Mouse (Mus musculus): ENCODE results near the gene P2rx1. TPM values are rescaled to one million over a fixed set of nuclear protein-coding genes. Genes with fewer than 3 reads are reported as not detected.

Gene P2rx1
- polyA plus RNA-seq, 1 experiment, result 0.40 TPM

DNA sequence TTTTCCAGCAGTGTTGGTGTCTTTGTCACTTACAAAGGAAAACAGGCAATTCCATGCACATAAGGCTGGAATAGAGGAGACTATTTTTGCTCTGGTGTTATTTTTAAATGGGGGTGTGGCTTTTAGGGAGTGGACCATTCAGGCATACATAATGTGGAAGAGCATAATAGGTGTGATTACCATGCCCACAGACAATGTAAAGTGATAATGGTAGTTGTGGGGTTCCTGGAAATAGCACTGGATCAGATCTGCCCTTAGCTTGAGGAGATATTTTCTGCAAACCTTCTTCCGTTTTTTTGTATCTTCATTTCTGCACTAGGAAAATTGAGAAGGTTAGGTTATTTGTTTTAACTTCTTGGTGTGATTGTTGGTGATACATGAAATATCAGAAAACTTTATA is 53.9 kb downstream of the P2rx1 start:
- H3K4me1 ChIP-seq (ENCODE audit: control insufficient read depth, insufficient read depth, insufficient read length, low read length), result no peaks in the 10 kb centered on the region
- no peak overlapping the region for H3K27ac ChIP-seq (replicated peaks; ENCODE audit: low read depth, low read length)
- H3K4me3 ChIP-seq (ENCODE audit: insufficient read depth, low read depth, low read length), result no peak overlapping the region

DNA sequence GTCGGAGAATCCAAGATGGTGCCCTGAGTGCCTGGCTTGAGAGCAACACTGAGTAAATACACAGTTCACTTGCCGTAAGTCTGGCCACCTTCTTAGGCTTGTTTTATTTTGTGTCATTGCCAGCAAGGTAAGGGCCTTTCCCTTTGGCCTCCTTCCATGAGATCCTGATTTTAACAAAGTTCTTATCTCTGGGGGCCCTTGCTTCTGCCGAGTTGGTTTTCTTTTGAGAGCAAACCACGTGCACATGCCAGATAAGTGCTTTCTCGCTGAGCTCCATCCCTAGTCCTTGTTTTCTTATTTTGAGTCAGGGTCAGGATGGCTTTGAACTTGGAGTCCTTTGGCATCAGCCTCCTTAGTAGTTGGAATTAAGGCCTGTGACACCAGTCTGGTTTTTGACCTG is 58.8 kb downstream of the P2rx1 start:
- no peak overlapping the region for H3K27ac ChIP-seq (replicated peaks; ENCODE audit: low read depth, low read length)
- H3K4me1 ChIP-seq (ENCODE audit: control insufficient read depth, insufficient read depth, insufficient read length, low read length), result no peaks in the 10 kb centered on the region

GRCm38 (mm10) chr11:73059630-73060029 is 60.7 kb downstream of the P2rx1 start:
- H3K27ac ChIP-seq (replicated peaks; ENCODE audit: low read depth, low read length), result no peak overlapping the region
- no peaks in the 10 kb centered on the region for H3K4me1 ChIP-seq (ENCODE audit: control insufficient read depth, insufficient read depth, insufficient read length, low read length)
- H3K4me3 ChIP-seq (ENCODE audit: insufficient read depth, low read depth, low read length), result no peak overlapping the region

More for the DNA sequence above, 58.8 kb downstream of the P2rx1 start:
- no peak overlapping the region for H3K4me3 ChIP-seq (ENCODE audit: insufficient read depth, low read depth, low read length)

DNA sequence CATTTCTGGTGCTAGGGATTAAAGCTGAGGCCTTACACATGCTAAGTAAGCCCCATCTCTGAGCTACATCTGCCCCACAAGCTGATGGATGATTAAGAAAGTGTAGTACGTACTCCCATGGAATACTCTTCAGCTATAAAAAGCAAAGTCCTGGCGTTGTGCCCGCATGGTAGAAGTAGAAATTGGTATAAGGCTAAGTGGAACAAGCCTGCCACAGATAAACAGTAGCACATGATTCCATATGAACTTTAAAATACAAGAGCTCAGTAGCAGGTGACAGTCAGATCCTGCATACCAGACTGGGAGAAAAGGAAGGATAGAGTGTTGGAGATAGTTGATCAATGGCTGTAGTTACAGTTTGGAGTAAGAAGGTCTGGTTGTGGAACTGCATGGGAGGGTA is 62.5 kb downstream of the P2rx1 start:
- no peak overlapping the region for H3K27ac ChIP-seq (replicated peaks; ENCODE audit: low read depth, low read length)
- no peaks in the 10 kb centered on the region for H3K4me1 ChIP-seq (ENCODE audit: control insufficient read depth, insufficient read depth, insufficient read length, low read length)
- no peak overlapping the region for H3K4me3 ChIP-seq (ENCODE audit: insufficient read depth, low read depth, low read length)

Other genes with a start within 250 kb of the P2rx1 start
- gene Cyb5d2, start 203.0 kb upstream of the P2rx1 start, polyA plus RNA-seq (2012; ENCODE audit: insufficient read depth, insufficient read length, missing spikeins), result 17.2 and 18.7 TPM in 2 replicates
- gene Zzef1, start 202.9 kb upstream of the P2rx1 start, polyA plus RNA-seq (2012; ENCODE audit: insufficient read depth, insufficient read length, missing spikeins), result 7.5 and 8.8 TPM in 2 replicates
- gene Atp2a3, start 37.9 kb upstream of the P2rx1 start, polyA plus RNA-seq (2012; ENCODE audit: insufficient read depth, insufficient read length, missing spikeins), result 2.6 and 4.3 TPM in 2 replicates
- gene Camkk1, start 19.9 kb downstream of the P2rx1 start, polyA plus RNA-seq (2012; ENCODE audit: insufficient read depth, insufficient read length, missing spikeins), result not detected in 2 replicates
- 2.3 and 2.7 TPM in 2 replicates for gene Ncbp3, start 48.7 kb downstream of the P2rx1 start, polyA plus RNA-seq (2012; ENCODE audit: insufficient read depth, insufficient read length, missing spikeins)
- gene Itgae, start 91.5 kb downstream of the P2rx1 start, polyA plus RNA-seq (2012; ENCODE audit: insufficient read depth, insufficient read length, missing spikeins), result 1.8 and 2.4 TPM in 2 replicates
- gene Haspin, start 139.2 kb downstream of the P2rx1 start, polyA plus RNA-seq (2012; ENCODE audit: insufficient read depth, insufficient read length, missing spikeins), result not detected in 2 replicates
- 53.6 and 85.8 TPM in 2 replicates for gene P2rx5, start 161.3 kb downstream of the P2rx1 start, polyA plus RNA-seq (2012; ENCODE audit: insufficient read depth, insufficient read length, missing spikeins)
- 183 and 237 TPM in 2 replicates for gene Emc6, start 177.9 kb downstream of the P2rx1 start, polyA plus RNA-seq (2012; ENCODE audit: insufficient read depth, insufficient read length, missing spikeins)
- gene Tax1bp3, start 178.0 kb downstream of the P2rx1 start, polyA plus RNA-seq (2012; ENCODE audit: insufficient read depth, insufficient read length, missing spikeins), result 70.9 and 105 TPM in 2 replicates
- gene Ctns, start 199.9 kb downstream of the P2rx1 start, polyA plus RNA-seq (2012; ENCODE audit: insufficient read depth, insufficient read length, missing spikeins), result 8.8 TPM in 2 replicates
- 8.2 and 9.1 TPM in 2 replicates for gene Shpk, start 200.4 kb downstream of the P2rx1 start, polyA plus RNA-seq (2012; ENCODE audit: insufficient read depth, insufficient read length, missing spikeins)
- 0.33 and 0.75 TPM in 2 replicates for gene Trpv1, start 235.2 kb downstream of the P2rx1 start, polyA plus RNA-seq (2012; ENCODE audit: insufficient read depth, insufficient read length, missing spikeins)